ENCODE assay signal across 19 mouse cellular contexts in the genomic region with DNA sequence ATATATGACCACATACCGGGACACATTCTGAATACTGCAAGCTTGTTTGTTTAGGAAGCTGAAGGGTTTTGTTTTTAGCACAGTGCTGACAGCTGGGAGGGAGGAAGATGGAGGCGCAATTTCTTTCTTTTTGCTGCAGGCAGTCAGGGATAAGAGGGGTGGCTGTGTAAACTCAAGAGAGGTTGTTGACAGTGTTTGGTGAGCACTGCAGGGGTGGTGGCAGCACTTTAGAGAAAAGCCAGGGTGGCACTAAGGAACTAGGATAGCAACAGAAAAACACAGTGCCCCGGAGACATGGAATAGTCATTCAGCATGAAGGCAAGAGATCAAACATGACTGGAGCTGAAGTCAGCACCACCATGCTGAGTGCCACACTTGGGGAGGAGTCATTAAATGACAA. TPM values are rescaled to one million over a fixed set of nuclear protein-coding genes. Genes with fewer than 3 reads are reported as not detected.
DNase-seq lines count a peak whose midpoint lies in the region; ATAC-seq and TF ChIP-seq lines count a peak whose summit lies in the region.
"Had no signal": no experiment of that assay in that cellular context is flagged by ENCODE, and none has a peak within 500 bp of the region (broad histone marks: within the 10 kb centered on the region; RNA-seq: fewer than 3 reads in every experiment).

No protein-coding gene starts in this region.

- DNase-seq in heart, embryonic 10.5 days (ENCODE audit: low spot score) = peak; percentile 78
- no peak for DNase-seq in heart, postnatal 25 days (ENCODE audit: low spot score)
- DNase-seq in lung, postnatal 0 days (ENCODE audit: low spot score) = peak; percentile 7
- no peak for DNase-seq in lung, postnatal 4 days
- DNase-seq in frontal cortex, adult 2 months (ENCODE audit: extremely low spot score in 1 of 2, low spot score in 1 of 2) = peak; percentile 29 to 35
- peak; percentile 8 to 11 for DNase-seq in left cerebral cortex, postnatal 36 days (ENCODE audit: low spot score in 2 of 2)
- no peak for DNase-seq in thymus, postnatal 14 days
- no peak for DNase-seq in kidney, postnatal 10 days
- DNase-seq: B cell, adult 2 months; cerebellum, adult 2 months had no signal

- H3K9ac ChIP-seq in lung, postnatal 0 days (replicated peaks; ENCODE audit: low read depth) = no peak overlapping the region
- H3K9ac ChIP-seq: limb, embryonic 15.5 days; lung, embryonic 15.5 days; midbrain, embryonic 12.5 days; neural tube, embryonic 12.5 days had no signal

- ATAC-seq in lung, postnatal 0 days = peak; percentile 44
- ATAC-seq: inflammation-experienced regulatory T-cells, adult 6 months had no signal

- no peak for TF ChIP-seq EP300 in lung, postnatal 0 days (IDR thresholded peaks at IDR 0.05)

- no peaks in the 10 kb centered on the region for H3K9me3 ChIP-seq in heart, embryonic 10.5 days
- H3K9me3 ChIP-seq in lung, postnatal 0 days (ENCODE audit: low read length) = no peaks in the 10 kb centered on the region; the same call in 1 of the 2 replicates
- H3K9me3 ChIP-seq: limb, embryonic 15.5 days; lung, embryonic 15.5 days; midbrain, embryonic 12.5 days; neural tube, embryonic 12.5 days had no signal

- H3K36me3 ChIP-seq in heart, embryonic 10.5 days = no peaks in the 10 kb centered on the region
- no peaks in the 10 kb centered on the region for H3K36me3 ChIP-seq in lung, postnatal 0 days (ENCODE audit: insufficient read depth, low read length)
- H3K36me3 ChIP-seq: limb, embryonic 15.5 days; lung, embryonic 15.5 days; midbrain, embryonic 12.5 days; neural tube, embryonic 12.5 days had no signal

- peaks cover 6% of the 10 kb centered on the region; the same call in 1 of the 2 replicates for H3K4me1 ChIP-seq in heart, embryonic 10.5 days
- no peaks in the 10 kb centered on the region for H3K4me1 ChIP-seq in lung, postnatal 0 days (ENCODE audit: insufficient read depth, low read depth, low read length)
- H3K4me1 ChIP-seq: limb, embryonic 15.5 days; lung, embryonic 15.5 days; midbrain, embryonic 12.5 days; neural tube, embryonic 12.5 days had no signal

- WGBS in heart, embryonic 10.5 days = 12% methylated on average over 3 of the region's 3 CpGs
- WGBS in lung, postnatal 0 days = 24% methylated on average over 3 of the region's 3 CpGs

- H3K27ac ChIP-seq in heart, embryonic 10.5 days = no peak overlapping the region
- no peak overlapping the region for H3K27ac ChIP-seq in lung, postnatal 0 days (ENCODE audit: low read length)
- H3K27ac ChIP-seq: kidney, postnatal 0 days; limb, embryonic 15.5 days; lung, embryonic 15.5 days; midbrain, embryonic 12.5 days; neural tube, embryonic 12.5 days had no signal

- intact Hi-C loops in heart, postnatal 25 days (cut with DNase I) = no loop called here
- intact Hi-C loops in left cerebral cortex, postnatal 36 days (cut with DNase I) = no loop called here

- H3K27me3 ChIP-seq in heart, embryonic 10.5 days (ENCODE audit: insufficient read depth, poor library complexity, severe bottlenecking) = no peaks in the 10 kb centered on the region
- H3K27me3 ChIP-seq in lung, postnatal 0 days (replicated peaks; ENCODE audit: insufficient read depth, low read length) = no peaks in the 10 kb centered on the region
- H3K27me3 ChIP-seq: limb, embryonic 15.5 days; lung, embryonic 15.5 days; midbrain, embryonic 12.5 days; neural tube, embryonic 12.5 days had no signal

- H3K4me2 ChIP-seq in lung, postnatal 0 days (replicated peaks; ENCODE audit: low read depth, low read length) = no peak overlapping the region
- H3K4me2 ChIP-seq: limb, embryonic 15.5 days; lung, embryonic 15.5 days; midbrain, embryonic 12.5 days; neural tube, embryonic 12.5 days had no signal

- no peak for TF ChIP-seq CTCF in lung, postnatal 0 days (IDR thresholded peaks at IDR 0.05)

- no peak overlapping the region for H3K4me3 ChIP-seq in heart, embryonic 10.5 days
- no peak overlapping the region for H3K4me3 ChIP-seq in lung, postnatal 0 days (ENCODE audit: low read depth, low read length)
- H3K4me3 ChIP-seq: limb, embryonic 15.5 days; lung, embryonic 15.5 days; midbrain, embryonic 12.5 days; neural tube, embryonic 12.5 days had no signal

RNA-seq across cellular contexts. Expression of a gene that starts 51.9 kb away (rescaled TPM):
- 0.10 and 0.15 TPM in 2 replicates for polyA plus RNA-seq in heart, embryonic 10.5 days (2016; fragmentation: Nextera tagmentation; extraction: Ambion mirVana)
- not detected for total RNA-seq in heart, postnatal 25 days (2021)
- not detected in 2 replicates for polyA plus RNA-seq in lung, postnatal 0 days (2015; fragmentation: Nextera tagmentation; extraction: Ambion mirVana)
- polyA plus RNA-seq in frontal cortex, adult 2 months (2012; rRNA removed) = not detected in 2 replicates
- total RNA-seq in left cerebral cortex, postnatal 36 days (2021) = not detected
- total RNA-seq: adrenal gland, adult 18-20 months; hematopoietic stem cell, adult 5-6 weeks; layer of hippocampus, postnatal 10 days had no signal
- polyA plus RNA-seq: cerebellum, adult 2 months; inflammation-experienced regulatory T-cells, adult 6 months; kidney, postnatal 0 days; limb, embryonic 15.5 days; lung, embryonic 15.5 days; midbrain, embryonic 12.5 days; neural tube, embryonic 12.5 days had no signal

Comparison
In these comparisons a context has a peak if more than half of its experiments do, and no peak if none do; other contexts are left out.
1. DNase-seq: peak in heart, embryonic 10.5 days (single experiment), lung, postnatal 0 days (single experiment), frontal cortex, adult 2 months (2 of 2) and left cerebral cortex, postnatal 36 days (2 of 2); none in heart, postnatal 25 days (single experiment), lung, postnatal 4 days (0 of 2), thymus, postnatal 14 days (single experiment) and kidney, postnatal 10 days (single experiment).